Mouse (Mus musculus) bone marrow macrophage, adult 2 months (primary cell): ENCODE measurements at regions not wholly inside any gene's neighbourhood (a gene's known extent, or its start where the extent isn't known, plus 50 kb on each side); places are given as distances from the start of the nearest gene placed in this dataset.

Source experiments
- CTCF ChIP-seq: IDR thresholded peaks from 2 replicates; pipeline ENCODE4 v1.5.1; 2012; ENCODE audit warnings: low read depth, mild to moderate bottlenecking, low read length, moderate library complexity
- POLR2A ChIP-seq: IDR thresholded peaks from 2 replicates; pipeline ENCODE4 v1.6.1; 2012; ENCODE audit warnings: mild to moderate bottlenecking, low read depth, low read length, borderline replicate concordance

DNA sequence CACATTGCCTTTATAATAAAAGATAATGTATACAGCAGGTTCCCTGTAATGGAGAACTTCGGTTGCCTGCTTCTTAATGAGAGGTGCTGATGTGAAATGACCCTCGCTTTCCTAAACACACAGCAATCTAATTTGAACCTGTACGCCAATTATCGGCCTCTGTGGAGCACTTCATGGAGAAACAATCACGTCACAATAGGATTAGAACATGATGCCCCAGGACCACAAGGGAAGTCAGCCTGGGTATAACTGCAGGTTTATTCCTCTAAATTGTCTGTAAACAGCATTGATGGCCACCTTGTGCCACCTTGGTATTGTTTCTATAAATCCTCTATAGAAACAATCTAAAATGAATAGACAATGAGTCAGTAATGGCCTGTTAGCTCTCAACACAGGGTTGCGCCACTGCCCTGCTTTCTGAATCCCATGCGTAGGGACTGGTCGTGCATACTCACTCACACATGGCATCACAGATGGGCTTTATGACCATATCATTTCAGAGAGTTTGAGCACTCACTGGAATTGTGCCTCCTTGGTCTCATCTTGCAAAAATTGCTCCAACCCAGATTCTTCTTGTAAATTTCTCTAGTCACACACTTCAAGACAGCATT is 179.9 kb upstream of the Rnf219 start:
- no peak for TF ChIP-seq CTCF
- no peak for TF ChIP-seq POLR2A
